Mouse (Mus musculus) forebrain, embryonic 10.5 days (tissue): Measurements from ENCODE around the gene Car8. TPM values are rescaled to one million over a fixed set of nuclear protein-coding genes. Genes with fewer than 3 reads are reported as not detected.
"Not testable (repeated sequence)": the region's sequence is repeated elsewhere in the genome, so short reads cannot be mapped to it uniquely, and the experiment has no call there.

Source experiments
- DNase-seq: peaks from one replicate; pipeline ENCODE4 v3.0.0-alpha.2; 2017; ENCODE audit warnings: low spot score; ENCODE audit errors: extremely low spot score
- H3K27ac ChIP-seq: fragments of 300-500 bp; sonication (generic); 2 replicates; pipeline ENCODE4 v1.5.1; 2016; ENCODE audit warnings: mild to moderate bottlenecking
- H3K27me3 ChIP-seq: fragments of 300-500 bp; sonication (generic); 2 replicates; pipeline ENCODE4 v1.6.1; 2016; ENCODE audit warnings: mild to moderate bottlenecking; ENCODE audit not compliant: poor library complexity, severe bottlenecking
- H3K36me3 ChIP-seq: fragments of 300-500 bp; sonication (generic); replicated peaks from 2 replicates; pipeline ENCODE4 v1.6.1; 2016; ENCODE audit warnings: mild to moderate bottlenecking, moderate library complexity
- H3K4me1 ChIP-seq: fragments of 300-500 bp; sonication (generic); 2 replicates; pipeline ENCODE4 v1.6.1; 2016
- H3K4me3 ChIP-seq: fragments of 300-500 bp; sonication (generic); 2 replicates; pipeline ENCODE4 v1.5.1; 2016; ENCODE audit warnings: mild to moderate bottlenecking, moderate library complexity
- H3K9me3 ChIP-seq: fragments of 300-500 bp; sonication (generic); 2 replicates; pipeline ENCODE4 v1.6.1; 2016; ENCODE audit warnings: mild to moderate bottlenecking, moderate library complexity
- WGBS: fragments of 180-500 bp; shearing (Covaris S2); methylation state at CpG from one replicate; pipeline ENCODE4 v1.1.7; 2016; 5-methylcytosine and 5-hydroxymethylcytosine counted together
- polyA plus RNA-seq: library from polyadenylated mRNA; unstranded; fragments of >200 nt; fragmentation: Nextera tagmentation; extraction: Ambion mirVana; gene quantifications from 2 replicates; pipeline ENCODE4 v1.2.1, GENCODE M21; 2016

Car8 gene
- polyA plus RNA-seq, 1 experiment from 2014 or later: 2.9 TPM

DNA sequence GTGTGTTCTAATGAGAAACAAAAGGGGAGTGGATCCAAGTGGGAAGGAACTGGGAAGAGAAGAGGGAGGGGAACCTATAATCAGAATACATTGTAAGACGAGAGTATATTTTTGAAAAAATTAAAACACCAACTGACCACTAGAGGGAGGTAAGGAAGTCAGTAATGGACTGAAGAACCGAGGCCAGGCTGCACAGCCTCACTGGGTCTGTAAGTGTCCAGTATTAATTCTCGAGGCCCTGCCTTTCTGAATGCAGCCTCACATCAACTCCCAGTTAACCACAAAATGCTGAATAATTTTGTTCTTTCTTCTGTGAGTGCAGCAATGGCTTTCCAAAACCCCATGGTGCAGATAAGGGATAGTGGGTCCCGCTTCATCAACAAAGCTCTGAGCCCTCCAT, 48.4 kb downstream of the Car8 start:
- Histone ChIP-seq H3K4me1 (no peaks in the 10 kb centered on the region), H3K27me3 (no peaks in the 10 kb centered on the region), H3K27ac (no peak overlapping the region), H3K36me3 (no peaks in the 10 kb centered on the region), H3K4me3 (no peak overlapping the region), H3K9me3 (no peaks in the 10 kb centered on the region)
- 79% methylated on average over 4 of the region's 4 CpGs for WGBS
- DNase-seq: no peak

DNA sequence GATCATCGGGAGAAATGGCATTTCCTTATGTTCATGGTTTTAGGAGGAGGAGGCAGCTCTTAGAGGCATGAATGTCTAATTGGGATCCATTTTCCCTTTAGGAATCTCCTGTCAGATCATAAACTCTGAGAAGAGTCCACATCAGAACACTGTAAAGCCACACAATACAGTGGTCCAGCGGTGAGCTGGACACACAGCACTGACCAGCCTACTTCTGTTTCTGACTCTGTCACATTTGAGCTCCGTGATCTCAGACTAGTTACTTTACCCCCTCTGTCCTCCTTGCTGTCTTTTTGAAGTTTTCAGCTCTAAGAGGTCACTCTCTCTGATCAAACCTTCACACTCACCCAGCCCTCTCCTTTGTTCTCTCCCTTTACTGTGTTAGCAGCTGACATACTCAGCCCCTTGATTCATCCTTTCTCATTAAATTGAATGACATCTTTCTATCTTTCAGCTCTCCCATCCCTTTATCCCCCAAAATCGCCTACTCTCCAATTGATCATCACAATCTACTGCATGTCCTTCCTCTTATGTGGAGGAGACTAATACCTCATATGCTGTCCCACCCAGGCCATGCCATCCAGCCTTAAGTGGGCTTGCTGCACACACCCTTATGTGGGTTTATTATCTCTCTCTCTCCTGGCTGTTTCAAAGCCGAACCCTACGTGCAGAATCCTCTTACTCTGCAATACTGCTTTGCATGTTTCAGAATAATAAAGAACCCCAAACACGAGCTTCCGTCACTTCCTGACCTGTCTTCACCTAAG, 51.7 kb downstream of the Car8 start:
- H3K4me1 ChIP-seq: no peaks in the 10 kb centered on the region
- 85% methylated on average over 8 of the region's 8 CpGs for WGBS
- H3K36me3 ChIP-seq: no peaks in the 10 kb centered on the region
- no peak for DNase-seq
- H3K27me3 ChIP-seq: no peaks in the 10 kb centered on the region
- no peak overlapping the region for H3K27ac ChIP-seq
- H3K4me3 ChIP-seq: no peak overlapping the region
- H3K9me3 ChIP-seq: no peaks in the 10 kb centered on the region

DNA sequence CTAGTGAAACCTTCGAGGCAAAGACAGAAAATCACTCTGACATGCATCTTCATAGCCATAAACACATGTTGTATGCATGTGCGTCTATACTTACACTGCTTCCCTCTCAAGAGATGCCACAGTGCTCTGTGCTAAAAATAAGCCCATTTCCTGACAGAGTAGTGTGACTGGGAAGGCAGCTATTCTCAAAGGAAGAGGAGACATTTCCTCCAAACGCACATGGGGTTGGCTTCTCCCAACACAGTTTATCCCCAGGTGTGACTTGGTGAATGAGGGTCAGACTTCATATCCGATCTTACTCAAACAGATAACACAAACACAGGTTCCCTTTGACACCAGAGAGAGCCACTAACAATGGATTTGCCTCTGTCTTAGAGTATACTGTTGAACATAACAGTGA, 58.3 kb downstream of the Car8 start:
- Histone ChIP-seq H3K4me1 (peaks cover 3% of the 10 kb centered on the region; the same call in 1 of the 2 replicates), H3K36me3 (no peaks in the 10 kb centered on the region), H3K4me3 (no peak overlapping the region), H3K27me3 (no peaks in the 10 kb centered on the region), H3K27ac (no peak overlapping the region), H3K9me3 (no peaks in the 10 kb centered on the region)
- 80% methylated on average over 4 of the region's 4 CpGs for WGBS
- DNase-seq: no peak

DNA sequence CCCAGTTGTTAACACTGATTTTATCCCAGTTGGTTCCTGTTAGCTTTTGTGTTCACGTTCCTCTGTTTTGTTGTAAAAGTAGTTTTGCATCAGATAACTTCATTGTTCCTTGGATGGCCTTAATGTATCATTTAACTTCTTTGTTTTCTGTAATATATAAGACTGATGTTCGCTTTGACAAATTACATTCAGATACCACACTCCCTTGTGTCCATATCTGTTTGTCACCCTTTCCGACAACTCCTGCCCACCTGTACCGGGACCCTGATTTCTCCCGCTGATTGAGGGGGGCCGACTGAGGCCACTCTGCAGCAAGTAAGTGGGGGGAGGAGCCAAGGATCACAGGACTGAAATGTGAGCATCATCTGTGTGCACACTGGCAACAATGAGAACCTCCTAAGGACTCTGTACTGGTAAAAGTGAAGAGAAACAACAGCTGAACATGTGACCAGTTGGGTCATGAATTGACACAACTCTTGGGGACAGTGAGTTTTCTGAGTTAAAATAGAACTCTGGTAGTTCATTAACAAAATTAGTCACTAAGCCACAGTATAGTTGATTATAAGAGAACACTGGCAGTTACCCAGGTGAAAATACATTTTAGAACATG, 84.1 kb downstream of the Car8 start:
- WGBS: 83% methylated on average over 6 of the region's 6 CpGs
- no peaks in the 10 kb centered on the region for H3K4me1 ChIP-seq
- H3K27ac ChIP-seq: no peak overlapping the region
- DNase-seq: no peak
- no peaks in the 10 kb centered on the region for H3K9me3 ChIP-seq
- H3K4me3 ChIP-seq: no peak overlapping the region
- no peaks in the 10 kb centered on the region for H3K36me3 ChIP-seq
- H3K27me3 ChIP-seq: no peaks in the 10 kb centered on the region

DNA sequence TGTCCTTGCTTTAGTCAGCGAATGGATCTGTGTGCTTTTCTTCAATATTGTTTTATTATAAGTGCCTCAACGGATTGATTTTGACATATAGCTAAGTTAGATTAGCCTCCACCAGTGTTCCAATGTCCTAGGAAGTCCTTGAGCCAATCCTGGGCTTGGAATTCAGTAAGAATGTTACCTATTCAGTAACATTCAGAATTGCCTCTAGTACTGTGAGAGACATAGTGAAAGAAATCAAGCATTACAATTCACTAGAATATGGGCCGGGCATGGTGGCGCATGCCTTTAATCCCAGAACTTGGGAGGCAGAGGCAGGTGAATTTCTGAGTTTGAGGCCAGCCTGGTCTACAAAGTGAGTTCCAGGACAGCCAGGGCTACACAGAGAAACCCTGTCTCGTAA, 84.9 kb downstream of the Car8 start:
- H3K36me3 ChIP-seq, H3K4me1 ChIP-seq, H3K9me3 ChIP-seq, DNase-seq, H3K4me3 ChIP-seq, H3K27me3 ChIP-seq, H3K27ac ChIP-seq: not testable (repeated sequence)
- WGBS: 93% methylated on average over 5 of the region's 5 CpGs

DNA sequence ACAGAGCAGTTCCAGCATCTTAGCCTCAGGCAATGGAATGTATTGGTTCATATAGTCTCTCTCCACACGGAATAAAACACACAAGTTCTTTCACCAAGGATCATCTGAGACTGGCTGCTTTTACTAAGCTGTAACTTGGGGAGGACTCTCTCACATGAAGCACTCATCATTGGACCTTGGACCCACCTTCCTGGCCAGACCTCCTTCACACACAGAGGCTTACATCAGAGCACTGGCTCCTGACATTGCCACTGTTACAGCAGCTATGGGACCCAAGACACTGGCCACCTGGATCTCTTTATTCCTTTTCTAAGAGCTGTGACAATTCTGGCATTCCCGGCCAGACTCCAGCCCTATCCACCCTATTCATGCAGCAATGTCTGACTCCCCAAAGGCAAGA, 101.4 kb downstream of the Car8 start:
- Histone ChIP-seq H3K27ac (no peak overlapping the region), H3K27me3 (no peaks in the 10 kb centered on the region), H3K9me3 (no peaks in the 10 kb centered on the region), H3K4me1 (no peaks in the 10 kb centered on the region), H3K36me3 (no peaks in the 10 kb centered on the region), H3K4me3 (no peak overlapping the region)
- no peak for DNase-seq
- WGBS: 85% methylated on average over 2 of the region's 2 CpGs

DNA sequence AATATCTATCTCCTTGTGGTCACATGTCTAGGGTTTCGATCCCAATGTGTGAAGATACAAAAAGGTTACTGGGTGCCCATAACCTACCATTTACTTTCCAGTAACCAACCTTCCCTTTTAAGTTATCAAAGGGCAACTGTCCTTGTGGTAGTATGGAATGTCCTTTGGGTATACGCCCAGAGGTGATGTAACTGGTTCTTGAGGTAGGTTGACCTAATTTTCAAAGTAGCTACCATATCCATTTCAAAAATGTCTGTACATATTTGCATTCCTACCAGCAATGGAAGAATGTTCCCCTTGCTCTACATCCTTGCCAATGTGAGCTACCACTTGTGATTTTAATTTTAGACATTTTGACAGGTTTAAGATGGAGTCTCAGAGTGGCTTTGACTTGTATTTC, 106.8 kb downstream of the Car8 start:
- DNase-seq: no peak
- Histone ChIP-seq H3K4me3 (no peak overlapping the region), H3K36me3 (no peaks in the 10 kb centered on the region), H3K9me3 (no peaks in the 10 kb centered on the region), H3K27me3 (no peaks in the 10 kb centered on the region), H3K27ac (no peak overlapping the region), H3K4me1 (no peaks in the 10 kb centered on the region)
- WGBS: 91% methylated on average over 2 of the region's 2 CpGs

DNA sequence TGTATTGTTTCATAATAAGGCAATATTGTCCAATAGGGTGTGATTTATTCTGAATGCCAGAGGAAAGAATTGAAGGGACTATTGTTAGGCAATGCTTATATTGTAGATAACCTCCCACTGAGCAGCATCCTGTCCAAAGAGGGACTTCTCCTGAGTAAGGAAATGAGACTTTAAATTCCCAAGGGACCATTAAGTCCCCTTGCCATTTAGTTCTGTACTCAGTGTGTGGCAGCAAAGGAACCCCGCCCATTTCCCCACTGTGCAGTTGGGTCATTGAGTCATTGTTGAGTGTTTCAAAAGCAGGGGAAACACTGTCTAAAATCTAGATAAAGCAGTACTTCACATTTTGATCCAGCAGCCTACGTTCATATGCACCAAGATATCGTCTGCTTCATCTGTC, 125.3 kb downstream of the Car8 start:
- no peak for DNase-seq
- no peaks in the 10 kb centered on the region for H3K36me3 ChIP-seq
- H3K9me3 ChIP-seq: no peaks in the 10 kb centered on the region
- H3K4me3 ChIP-seq: no peak overlapping the region
- 87% methylated on average over 3 of the region's 3 CpGs for WGBS
- no peaks in the 10 kb centered on the region for H3K27me3 ChIP-seq
- H3K4me1 ChIP-seq: peaks cover 2% of the 10 kb centered on the region; the same call in 1 of the 2 replicates
- H3K27ac ChIP-seq: no peak overlapping the region

DNA sequence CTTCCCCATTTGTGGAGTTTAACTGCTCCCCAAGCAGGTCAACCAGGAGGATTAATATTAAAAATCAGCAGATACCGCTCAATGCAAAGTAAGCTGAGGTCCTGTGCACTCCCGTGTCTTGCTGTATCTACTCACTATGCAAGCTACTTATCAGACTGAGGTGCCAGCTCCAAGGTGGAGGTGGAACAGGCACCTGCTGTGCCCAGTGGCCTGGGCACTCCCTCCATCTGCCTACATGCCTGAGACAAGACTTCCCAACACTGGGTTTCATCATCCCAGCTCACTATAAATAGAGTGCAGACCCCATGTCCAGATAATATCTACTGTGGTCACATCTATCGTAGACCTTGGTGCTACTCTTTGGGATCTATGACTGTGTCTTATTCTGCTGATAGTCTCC, 127.0 kb downstream of the Car8 start:
- Histone ChIP-seq H3K4me3 (no peak overlapping the region), H3K27ac (no peak overlapping the region), H3K4me1 (peaks cover 2% of the 10 kb centered on the region; the same call in 1 of the 2 replicates), H3K9me3 (no peaks in the 10 kb centered on the region), H3K36me3 (no peaks in the 10 kb centered on the region), H3K27me3 (no peaks in the 10 kb centered on the region)
- no peak for DNase-seq
- 95% methylated on average over 3 of the region's 3 CpGs for WGBS

DNA sequence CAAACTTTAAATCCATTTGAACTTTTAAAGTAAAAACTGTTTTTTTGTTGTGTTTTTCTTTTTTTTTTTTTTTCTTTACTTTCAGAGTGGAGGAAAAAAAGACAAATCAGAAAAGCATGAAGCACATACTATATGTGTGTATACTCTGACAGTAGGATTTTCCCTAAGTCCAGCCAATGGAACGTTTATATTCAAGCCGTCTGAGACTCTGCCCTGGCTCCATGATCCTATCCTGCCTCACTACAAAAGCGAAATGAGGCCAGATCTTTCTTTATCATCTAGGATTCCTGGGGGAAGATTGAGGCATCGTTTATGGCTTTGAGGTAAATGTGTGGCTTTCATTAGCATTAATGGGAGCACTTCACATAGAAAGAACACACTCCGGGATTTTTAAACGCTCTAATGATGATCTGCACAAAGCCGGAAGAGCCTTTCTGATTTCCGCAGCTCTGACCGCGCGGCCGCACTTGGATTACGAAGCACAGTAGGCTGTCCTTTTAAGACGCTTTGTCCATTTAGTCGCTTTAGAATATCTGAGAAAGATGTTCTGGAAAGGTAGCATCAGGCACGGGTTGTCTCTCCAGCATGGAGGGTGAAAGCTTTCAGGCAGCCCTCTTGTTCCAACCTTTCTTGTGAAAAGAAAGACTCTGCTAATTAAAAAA, 128.8 kb downstream of the Car8 start:
- 69% methylated on average over 16 of the region's 16 CpGs for WGBS
- Histone ChIP-seq H3K4me1 (peaks cover 2% of the 10 kb centered on the region; the same call in 1 of the 2 replicates), H3K27ac (peak overlapping the region; percentile 44; the same call in 1 of the 2 replicates), H3K9me3 (no peaks in the 10 kb centered on the region), H3K27me3 (no peaks in the 10 kb centered on the region), H3K4me3 (no peak overlapping the region), H3K36me3 (no peaks in the 10 kb centered on the region)
- DNase-seq: no peak

DNA sequence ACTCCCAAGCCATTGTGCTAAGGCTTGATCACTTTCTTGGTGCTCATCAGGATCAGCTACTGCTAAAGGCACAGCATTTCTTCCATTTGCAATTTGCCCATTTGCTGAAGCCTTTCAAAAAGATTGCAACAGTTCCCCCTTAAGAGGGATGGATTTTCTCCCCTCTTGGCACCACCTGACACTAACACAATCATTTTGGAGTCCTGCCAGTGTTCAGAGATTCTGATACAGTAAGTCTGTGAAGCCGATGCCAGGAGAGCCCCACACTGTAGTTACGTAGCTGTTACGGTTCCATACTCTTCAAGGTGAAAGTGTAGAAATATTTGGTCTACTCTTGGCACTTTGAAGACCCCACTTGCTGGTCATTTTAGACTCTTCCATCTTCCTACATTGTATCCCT, 137.4 kb downstream of the Car8 start:
- Histone ChIP-seq H3K27ac (no peak overlapping the region), H3K27me3 (peaks cover 21% of the 10 kb centered on the region; the same call in 1 of the 2 replicates), H3K4me3 (no peak overlapping the region), H3K4me1 (peaks cover 15% of the 10 kb centered on the region), H3K9me3 (no peaks in the 10 kb centered on the region), H3K36me3 (no peaks in the 10 kb centered on the region)
- WGBS: 91% methylated on average over 3 of the region's 3 CpGs
- DNase-seq: no peak

DNA sequence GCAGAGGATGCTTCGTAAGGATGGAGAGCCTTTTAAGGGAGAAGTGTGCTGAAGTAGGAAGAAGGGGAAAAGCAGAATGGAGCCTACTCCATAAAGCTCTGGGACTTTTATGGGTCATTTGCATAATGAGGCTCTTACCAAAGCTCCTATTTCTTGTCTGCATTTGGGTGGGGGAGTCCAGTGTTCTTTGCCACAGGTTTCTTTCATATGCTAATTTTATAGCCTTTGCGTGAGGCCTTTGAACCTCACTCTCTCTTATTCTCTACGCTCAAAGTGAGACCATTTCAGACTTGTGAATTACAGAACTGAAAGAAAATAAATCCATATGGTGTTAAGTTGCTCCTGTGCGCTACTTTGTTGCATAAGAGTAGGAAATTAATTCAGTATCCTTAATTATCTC, 140.8 kb downstream of the Car8 start:
- Histone ChIP-seq H3K9me3 (peaks cover 7% of the 10 kb centered on the region), H3K4me1 (peaks cover 15% of the 10 kb centered on the region), H3K27ac (peak overlapping the region; percentile 69), H3K36me3 (no peaks in the 10 kb centered on the region), H3K4me3 (no peak overlapping the region), H3K27me3 (peaks cover 33% of the 10 kb centered on the region; the same call in 1 of the 2 replicates)
- DNase-seq: peak; percentile 31
- 45% methylated on average over 4 of the region's 4 CpGs for WGBS

DNA sequence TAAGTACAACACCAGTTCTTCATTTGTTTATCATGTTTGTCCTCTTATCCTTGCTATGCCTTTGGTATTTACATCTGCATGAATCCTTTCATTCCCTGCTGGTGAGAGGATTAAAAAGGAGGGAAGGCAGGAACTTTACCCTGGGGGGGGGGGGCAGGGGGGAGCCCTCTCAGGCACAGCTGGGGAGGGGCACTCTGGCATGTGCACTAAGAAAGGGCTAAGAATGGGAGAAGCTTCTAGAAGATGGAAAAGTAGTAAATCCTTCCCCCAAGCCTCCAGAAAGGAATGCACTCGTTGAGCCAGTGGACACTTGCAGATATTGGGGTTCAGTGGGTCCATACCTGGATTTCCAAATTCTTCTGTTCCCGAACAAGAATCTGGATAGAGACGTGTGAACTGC, 141.2 kb downstream of the Car8 start:
- Histone ChIP-seq H3K36me3 (no peaks in the 10 kb centered on the region), H3K4me1 (peaks cover 15% of the 10 kb centered on the region), H3K27ac (peak overlapping the region; percentile 69), H3K9me3 (peaks cover 7% of the 10 kb centered on the region), H3K4me3 (no peak overlapping the region), H3K27me3 (peaks cover 33% of the 10 kb centered on the region; the same call in 1 of the 2 replicates)
- WGBS: 57% methylated on average over 3 of the region's 3 CpGs
- DNase-seq: no peak
